Mouse (Mus musculus): ENCODE results near the gene Hepacam2. TPM values are rescaled to one million over a fixed set of nuclear protein-coding genes. Genes with fewer than 3 reads are reported as not detected.

Gene Hepacam2
- total and polyA plus RNA-seq, 2 experiments from 2014 or later: 1.4 to 2.0 TPM

- WGBS: 91% methylated on average over 2 of the region's 2 CpGs
- ATAC-seq (ENCODE audit: low FRiP score) (no peak), DNase-seq (ENCODE audit: low spot score) (no peak)
- H3K9ac ChIP-seq (replicated peaks; ENCODE audit: low read length, poor library complexity, severe bottlenecking): no peak overlapping the region
- no peaks in the 10 kb centered on the region for H3K9me3 ChIP-seq (ENCODE audit: low read length)
- no peaks in the 10 kb centered on the region for H3K27me3 ChIP-seq (ENCODE audit: insufficient read depth, low read length)
- no peak overlapping the region for H3K4me3 ChIP-seq (ENCODE audit: low read depth, low read length)
- no peak overlapping the region for H3K27ac ChIP-seq (ENCODE audit: low read depth, low read length)
- H3K4me2 ChIP-seq (ENCODE audit: low read depth, low read length, poor library complexity, severe bottlenecking): no peak overlapping the region
- TF ChIP-seq CTCF (IDR thresholded peaks at IDR 0.05): no peak
- no peaks in the 10 kb centered on the region for H3K36me3 ChIP-seq (ENCODE audit: insufficient read depth, low read length)
- no peaks in the 10 kb centered on the region for H3K4me1 ChIP-seq (ENCODE audit: insufficient read depth, low read length)
Measured at GRCm38 (mm10) chr6:3463594-3463993, 34.5 kb downstream of the Hepacam2 start.

- ATAC-seq (ENCODE audit: low FRiP score) (no peak), DNase-seq (ENCODE audit: low spot score) (no peak)
- TF ChIP-seq CTCF (IDR thresholded peaks at IDR 0.05): no peak
- Histone ChIP-seq H3K27me3 (ENCODE audit: insufficient read depth, low read length) (no peaks in the 10 kb centered on the region), H3K4me2 (ENCODE audit: low read depth, low read length, poor library complexity, severe bottlenecking) (no peak overlapping the region), H3K36me3 (ENCODE audit: insufficient read depth, low read length) (no peaks in the 10 kb centered on the region), H3K9me3 (ENCODE audit: low read length) (no peaks in the 10 kb centered on the region), H3K9ac (replicated peaks; ENCODE audit: low read length, poor library complexity, severe bottlenecking) (no peak overlapping the region), H3K27ac (ENCODE audit: low read depth, low read length) (no peak overlapping the region), H3K4me1 (ENCODE audit: insufficient read depth, low read length) (no peaks in the 10 kb centered on the region), H3K4me3 (ENCODE audit: low read depth, low read length) (no peak overlapping the region)
- WGBS: 85% methylated on average over 6 of the region's 6 CpGs
Measured at GRCm38 (mm10) chr6:3463026-3463425, 35.1 kb downstream of the Hepacam2 start.

GRCm38 (mm10) chr6:3455944-3456536 lies 42.1 kb downstream of the Hepacam2 start:
- H3K27ac ChIP-seq (ENCODE audit: low read depth, low read length): no peak overlapping the region
- no peaks in the 10 kb centered on the region for H3K4me1 ChIP-seq (ENCODE audit: insufficient read depth, low read length)
- no peaks in the 10 kb centered on the region for H3K27me3 ChIP-seq (ENCODE audit: insufficient read depth, low read length)
- ATAC-seq (ENCODE audit: low FRiP score): no peak
- no peak for DNase-seq (ENCODE audit: low spot score)
- TF ChIP-seq CTCF (IDR thresholded peaks at IDR 0.05): no peak
- no peaks in the 10 kb centered on the region for H3K36me3 ChIP-seq (ENCODE audit: insufficient read depth, low read length)
- H3K9me3 ChIP-seq (ENCODE audit: low read length): no peaks in the 10 kb centered on the region
- H3K4me3 ChIP-seq (ENCODE audit: low read depth, low read length): no peak overlapping the region
- H3K9ac ChIP-seq (replicated peaks; ENCODE audit: low read length, poor library complexity, severe bottlenecking): no peak overlapping the region
- H3K4me2 ChIP-seq (ENCODE audit: low read depth, low read length, poor library complexity, severe bottlenecking): no peak overlapping the region
- WGBS: 70% methylated on average over 11 of the region's 11 CpGs

- Histone ChIP-seq H3K9ac (replicated peaks; ENCODE audit: low read length, poor library complexity, severe bottlenecking) (no peak overlapping the region), H3K9me3 (ENCODE audit: low read length) (no peaks in the 10 kb centered on the region), H3K4me1 (ENCODE audit: insufficient read depth, low read length) (no peaks in the 10 kb centered on the region), H3K27ac (ENCODE audit: low read depth, low read length) (no peak overlapping the region), H3K36me3 (ENCODE audit: insufficient read depth, low read length) (no peaks in the 10 kb centered on the region), H3K27me3 (ENCODE audit: insufficient read depth, low read length) (no peaks in the 10 kb centered on the region), H3K4me3 (ENCODE audit: low read depth, low read length) (no peak overlapping the region), H3K4me2 (ENCODE audit: low read depth, low read length, poor library complexity, severe bottlenecking) (no peak overlapping the region)
- 71% methylated on average over 5 of the region's 5 CpGs for WGBS
- DNase-seq (ENCODE audit: low spot score) (peak; percentile 32), ATAC-seq (ENCODE audit: low FRiP score) (no peak)
- TF ChIP-seq CTCF (IDR thresholded peaks at IDR 0.05): no peak
Measured at GRCm38 (mm10) chr6:3454421-3454820, 43.7 kb downstream of the Hepacam2 start.

- peak; percentile 72 for ATAC-seq (ENCODE audit: low FRiP score)
- no peak overlapping the region for H3K4me2 ChIP-seq (ENCODE audit: low read depth, low read length, poor library complexity, severe bottlenecking)
- H3K4me3 ChIP-seq (ENCODE audit: low read depth, low read length): no peak overlapping the region
- H3K9ac ChIP-seq (replicated peaks; ENCODE audit: low read length, poor library complexity, severe bottlenecking): no peak overlapping the region
- H3K27ac ChIP-seq (ENCODE audit: low read depth, low read length): no peak overlapping the region
- H3K4me1 ChIP-seq (ENCODE audit: insufficient read depth, low read length): no peaks in the 10 kb centered on the region
- DNase-seq (ENCODE audit: low spot score): peak; percentile 81
- no peaks in the 10 kb centered on the region for H3K36me3 ChIP-seq (ENCODE audit: insufficient read depth, low read length)
- WGBS: 6% methylated on average over 5 of the region's 5 CpGs
- no peaks in the 10 kb centered on the region for H3K9me3 ChIP-seq (ENCODE audit: low read length)
- no peaks in the 10 kb centered on the region for H3K27me3 ChIP-seq (ENCODE audit: insufficient read depth, low read length)
- peak; percentile 100 for TF ChIP-seq CTCF (IDR thresholded peaks at IDR 0.05)
Measured at GRCm38 (mm10) chr6:3447404-3447803, 50.7 kb downstream of the Hepacam2 start.

GRCm38 (mm10) chr6:3443905-3444304 lies 54.2 kb downstream of the Hepacam2 start:
- DNase-seq (ENCODE audit: low spot score) (peak; percentile 62), ATAC-seq (ENCODE audit: low FRiP score) (no peak)
- peak; percentile 71 for TF ChIP-seq CTCF (IDR thresholded peaks at IDR 0.05)
- no peak overlapping the region for H3K4me3 ChIP-seq (ENCODE audit: low read depth, low read length)
- WGBS: 18% methylated on average over 1 of the region's 1 CpGs
- no peak overlapping the region for H3K27ac ChIP-seq (ENCODE audit: low read depth, low read length)
- no peaks in the 10 kb centered on the region for H3K27me3 ChIP-seq (ENCODE audit: insufficient read depth, low read length)
- H3K36me3 ChIP-seq (ENCODE audit: insufficient read depth, low read length): no peaks in the 10 kb centered on the region
- H3K9ac ChIP-seq (replicated peaks; ENCODE audit: low read length, poor library complexity, severe bottlenecking): no peak overlapping the region
- no peaks in the 10 kb centered on the region for H3K9me3 ChIP-seq (ENCODE audit: low read length)
- H3K4me2 ChIP-seq (ENCODE audit: low read depth, low read length, poor library complexity, severe bottlenecking): no peak overlapping the region
- H3K4me1 ChIP-seq (ENCODE audit: insufficient read depth, low read length): no peaks in the 10 kb centered on the region
